Mouse (Mus musculus) megakaryocyte-erythroid progenitor cell, adult 5-6 weeks (primary cell): ENCODE data around the gene Abracl. TPM values are rescaled to one million over a fixed set of nuclear protein-coding genes. Genes with fewer than 3 reads are reported as not detected.

Experiments
- ATAC-seq: replicated peaks from 2 replicates; pipeline ENCODE4 v1.8.0; 2016; ENCODE audit warnings: mild to moderate bottlenecking, inconsistent platforms; ENCODE audit not compliant: severe bottlenecking, poor library complexity, low FRiP score, low TSS enrichment
- total RNA-seq, 2 experiments: library from RNA; stranded (forward) in 1 of 2; stranded (reverse) in 1 of 2; fragments of 200-1000, 215-1000 nt in 1 of 2; fragments of >200 nt in 1 of 2; fragmentation: Nextera tagmentation in 1 of 2; gene quantifications; 2 replicates each; pipeline ENCODE4 v1.2.3; 2014 to 2017

Gene Abracl
- total RNA-seq (2014; fragmentation: Nextera tagmentation), result 83.6 and 104 TPM in 2 replicates
- 129 and 168 TPM in 2 replicates for total RNA-seq (2017)

GRCm38 (mm10) chr10:18022741-18023347, at the start of gene Abracl:
Gene Abracl (minus strand): TSS chr10:18023288.
- peak; percentile 96 for ATAC-seq

GRCm38 (mm10) chr10:18072871-18073270, 49.8 kb upstream of the Abracl start:
- ATAC-seq, result no peak

GRCm38 (mm10) chr10:18070616-18071015, 47.5 kb upstream of the Abracl start:
- 0 out of 2 replicates have a peak, but pooled peaks have one; percentile 25 for ATAC-seq

- ATAC-seq, result no peak
Measured at GRCm38 (mm10) chr10:18070144-18070543, 47.1 kb upstream of the Abracl start.

GRCm38 (mm10) chr10:18069576-18069975, 46.5 kb upstream of the Abracl start:
- ATAC-seq, result no peak

- no peak for ATAC-seq
Measured at GRCm38 (mm10) chr10:18068880-18069279, 45.8 kb upstream of the Abracl start.

- no peak for ATAC-seq
Measured at GRCm38 (mm10) chr10:18067761-18068446, 44.8 kb upstream of the Abracl start.

GRCm38 (mm10) chr10:18066031-18066439, 42.9 kb upstream of the Abracl start:
- no peak for ATAC-seq

- no peak for ATAC-seq
Measured at GRCm38 (mm10) chr10:18064606-18065228, 41.6 kb upstream of the Abracl start.

- peak; percentile 45 for ATAC-seq
Measured at GRCm38 (mm10) chr10:18061533-18061932, 38.4 kb upstream of the Abracl start.

GRCm38 (mm10) chr10:18060778-18061177, 37.7 kb upstream of the Abracl start:
- ATAC-seq, result no peak

- ATAC-seq, result no peak
Measured at GRCm38 (mm10) chr10:18059807-18060206, 36.7 kb upstream of the Abracl start.

GRCm38 (mm10) chr10:18058681-18059338, 35.7 kb upstream of the Abracl start:
- no peak for ATAC-seq

- ATAC-seq, result no peak
Measured at GRCm38 (mm10) chr10:18056391-18056745, 33.3 kb upstream of the Abracl start.

- no peak for ATAC-seq
Measured at GRCm38 (mm10) chr10:18055696-18056390, 32.8 kb upstream of the Abracl start, which contains the start of gene Reps1. Gene Reps1 (plus strand): TSS chr10:18055861.

- peak; percentile 92 for ATAC-seq
Measured at GRCm38 (mm10) chr10:18055009-18055695, 32.1 kb upstream of the Abracl start.

GRCm38 (mm10) chr10:18047380-18048146, 24.5 kb upstream of the Abracl start:
- peak; percentile 45; the same call in 1 of the 2 replicates for ATAC-seq

- ATAC-seq, result no peak
Measured at GRCm38 (mm10) chr10:18046380-18046779, 23.3 kb upstream of the Abracl start.
